Mouse (Mus musculus): Measurements from ENCODE around the gene Ankrd26.
"Not testable (repeated sequence)": the region's sequence is repeated elsewhere in the genome, so short reads cannot be mapped to it uniquely, and the experiment has no call there.

Gene Ankrd26

DNA sequence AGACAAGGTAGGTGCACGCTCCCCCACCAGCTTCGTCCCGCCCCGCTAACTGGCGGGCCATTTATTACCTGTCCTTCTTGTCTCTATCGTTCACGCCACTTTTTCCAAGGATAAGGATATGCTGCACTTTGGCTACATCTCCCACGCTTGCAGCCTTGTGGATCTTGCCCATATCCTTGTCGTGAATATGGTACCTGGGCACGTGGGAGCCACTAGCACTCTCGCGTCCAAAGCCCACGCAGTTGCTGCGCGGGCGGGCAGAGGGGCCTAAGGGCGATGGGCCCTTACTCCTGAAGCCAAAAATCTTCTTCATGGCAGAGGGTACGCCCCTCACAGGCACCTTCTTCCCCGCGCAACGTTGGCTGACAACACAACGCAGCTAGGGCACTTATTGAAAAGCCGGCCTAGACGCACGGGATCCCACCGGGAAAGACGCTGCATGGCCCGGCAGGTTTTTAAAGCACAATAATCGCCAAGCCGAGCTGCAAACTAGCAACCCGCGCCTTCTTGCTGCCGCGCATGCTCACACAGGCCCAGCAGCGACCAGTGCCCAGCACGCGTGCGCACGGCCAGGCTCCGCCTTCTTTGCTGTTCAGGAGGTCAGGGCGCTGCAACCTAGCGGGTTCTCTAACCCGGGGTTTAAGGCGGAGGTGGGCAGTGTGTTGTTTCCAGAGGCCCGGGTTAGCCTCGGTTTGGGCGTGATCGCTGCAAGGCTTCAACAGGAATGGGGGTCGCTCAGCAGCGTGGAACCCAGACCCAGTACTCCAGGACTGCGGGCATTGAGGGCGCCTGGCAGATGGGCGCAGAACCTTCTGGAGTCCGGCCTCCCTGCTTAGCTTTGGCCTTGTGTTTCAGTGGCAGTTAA, at the start of gene Ankrd26:
Ankrd26 (minus strand) TSS at position 482 of the 865 bp plus-strand sequence.
- peak; percentile 96 for DNase-seq (ENCODE audit: low read depth, low spot score)

DNA sequence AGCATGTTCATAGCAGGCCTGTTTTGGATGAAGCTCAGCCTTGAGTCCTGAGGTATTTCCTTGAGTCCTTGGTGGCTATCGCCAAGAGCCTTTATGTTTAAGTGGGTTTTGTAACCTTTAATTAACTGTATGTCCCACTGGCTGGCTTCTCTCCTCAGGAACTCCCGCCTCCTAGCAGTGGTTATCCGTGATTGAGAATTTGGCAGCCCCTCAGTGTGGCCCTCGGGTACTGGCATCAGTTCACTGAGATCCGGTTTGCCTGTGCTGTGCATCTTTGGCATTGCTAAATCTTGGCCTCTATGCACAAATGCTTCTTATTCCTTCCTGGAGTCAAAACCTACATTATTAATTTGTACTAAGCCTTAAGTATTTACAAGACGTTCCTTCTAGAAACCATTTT, 46.9 kb upstream of the Ankrd26 start:
- no peak for DNase-seq (ENCODE audit: low read depth, low spot score)

DNA sequence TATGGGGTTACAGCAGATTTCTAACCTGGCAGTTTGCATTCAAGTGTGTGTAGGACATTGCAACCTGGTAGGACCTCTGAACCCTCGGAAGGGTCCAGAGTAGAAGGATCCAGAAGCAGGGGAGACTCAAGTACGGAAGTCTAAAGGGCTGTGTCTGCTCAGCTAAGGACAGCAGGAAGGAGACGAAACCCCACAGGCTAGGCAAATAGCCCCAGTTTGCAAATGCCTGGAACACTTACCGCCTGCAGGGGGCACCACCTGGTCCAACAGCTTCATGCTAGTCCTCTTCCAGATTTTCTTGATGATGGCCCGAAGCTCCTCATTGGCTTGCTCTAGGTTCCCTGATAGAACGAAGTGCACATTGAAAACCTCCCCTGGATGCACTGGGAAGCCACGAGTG, 43.9 kb upstream of the Ankrd26 start:
- DNase-seq (ENCODE audit: low read depth, low spot score) = peak; percentile 50

DNA sequence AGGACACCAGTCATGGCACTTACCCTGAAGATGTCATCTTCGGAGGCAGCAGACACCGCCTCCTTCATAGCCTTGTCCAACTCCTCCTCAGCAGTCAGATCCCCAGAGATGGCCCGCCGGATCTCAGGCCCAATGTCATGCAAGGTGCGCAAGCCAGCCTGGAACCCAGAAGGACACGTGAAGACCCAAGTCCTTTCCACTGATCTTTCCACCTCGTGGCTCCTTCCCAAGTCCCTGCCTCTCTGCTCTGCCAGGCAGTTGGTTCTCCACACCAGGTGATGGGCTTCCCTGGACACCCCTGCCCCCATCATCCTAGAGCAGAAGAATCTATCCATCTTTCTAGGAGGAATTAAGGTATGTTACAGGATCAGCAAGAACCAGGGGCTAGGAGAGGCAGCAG, 41.8 kb upstream of the Ankrd26 start:
- no peak for DNase-seq (ENCODE audit: low read depth, low spot score)

DNA sequence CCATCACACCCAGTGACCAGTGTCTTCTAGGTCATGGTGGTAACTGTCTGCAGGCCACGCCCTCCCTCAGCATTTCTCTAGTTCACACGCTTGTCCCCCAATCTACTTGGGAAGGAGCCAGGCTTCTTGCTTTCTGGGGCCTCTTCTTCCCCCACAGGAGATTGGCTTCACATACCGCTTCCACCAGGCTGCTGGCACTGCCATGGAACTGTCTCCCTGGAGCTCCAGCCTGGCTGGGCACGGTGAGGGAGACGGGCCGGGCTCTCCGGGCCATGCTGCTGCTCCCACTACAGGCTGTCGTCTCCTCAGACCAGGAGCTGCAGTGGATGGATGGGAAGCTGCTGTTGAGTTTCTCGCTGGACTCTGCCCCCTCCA, 33.6 kb upstream of the Ankrd26 start:
- no peak for DNase-seq (ENCODE audit: low read depth, low spot score)

DNA sequence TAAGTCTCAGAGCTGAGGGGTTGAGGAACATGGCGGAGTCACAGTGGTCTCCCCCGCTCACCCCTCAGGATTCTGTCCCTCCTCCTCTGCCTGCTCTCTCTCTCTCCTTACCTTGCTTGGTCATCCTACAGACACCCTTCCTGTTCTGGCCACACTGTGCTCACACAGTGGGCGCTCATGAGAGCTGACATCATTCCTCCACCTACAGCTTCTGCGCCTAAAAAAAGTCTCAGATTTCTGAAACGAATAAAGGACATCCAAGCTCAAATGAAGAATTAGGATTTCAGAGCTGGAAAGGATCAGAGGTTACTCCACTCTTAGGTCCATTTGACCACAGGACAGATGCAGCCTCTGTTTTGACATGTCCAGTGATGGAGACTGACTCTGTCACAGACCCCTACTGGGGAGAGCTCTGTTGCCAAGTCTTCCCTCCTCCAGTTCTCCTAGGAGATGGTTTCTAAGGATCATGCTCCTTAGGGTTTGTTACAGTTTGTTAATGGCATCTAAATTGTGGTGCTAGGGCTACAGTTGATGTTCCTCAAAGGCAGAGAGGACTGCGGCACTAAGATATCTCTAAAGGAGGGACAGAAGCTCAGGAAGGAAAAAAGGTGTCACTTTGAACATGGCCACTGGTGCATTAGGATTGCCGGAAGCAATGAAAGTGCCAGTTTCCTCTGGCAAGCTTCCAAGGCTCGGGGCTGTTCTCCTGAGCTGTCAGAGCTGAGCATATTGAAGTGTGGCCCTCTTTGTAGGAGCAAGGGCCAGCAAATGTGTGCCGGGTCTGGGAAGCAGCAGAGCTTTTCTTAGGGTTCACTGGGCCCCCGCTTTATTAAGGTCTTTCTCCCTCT, 33.0 kb upstream of the Ankrd26 start:
- no peak for DNase-seq (ENCODE audit: low read depth, low spot score)

DNA sequence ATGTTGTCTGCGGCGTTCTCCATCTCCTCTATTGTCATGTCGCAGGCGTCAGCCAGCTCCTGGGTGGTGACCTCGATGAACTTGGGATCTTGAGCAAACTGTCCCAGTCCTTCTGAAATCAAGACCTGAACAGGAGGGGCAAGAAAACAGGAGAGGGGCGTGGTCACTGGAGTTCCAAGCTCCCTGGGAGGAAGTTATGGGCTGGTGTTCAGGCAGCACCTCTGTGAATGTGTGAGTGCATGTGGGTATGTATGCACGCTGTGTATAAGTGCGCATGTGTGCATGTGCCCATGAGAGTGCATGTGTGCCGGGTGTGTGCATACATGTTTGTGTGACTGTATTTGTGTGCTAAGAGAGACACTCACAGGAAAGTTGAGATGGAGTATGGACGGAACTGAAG, 32.0 kb upstream of the Ankrd26 start:
- DNase-seq (ENCODE audit: low read depth, low spot score) = peak; percentile 83

DNA sequence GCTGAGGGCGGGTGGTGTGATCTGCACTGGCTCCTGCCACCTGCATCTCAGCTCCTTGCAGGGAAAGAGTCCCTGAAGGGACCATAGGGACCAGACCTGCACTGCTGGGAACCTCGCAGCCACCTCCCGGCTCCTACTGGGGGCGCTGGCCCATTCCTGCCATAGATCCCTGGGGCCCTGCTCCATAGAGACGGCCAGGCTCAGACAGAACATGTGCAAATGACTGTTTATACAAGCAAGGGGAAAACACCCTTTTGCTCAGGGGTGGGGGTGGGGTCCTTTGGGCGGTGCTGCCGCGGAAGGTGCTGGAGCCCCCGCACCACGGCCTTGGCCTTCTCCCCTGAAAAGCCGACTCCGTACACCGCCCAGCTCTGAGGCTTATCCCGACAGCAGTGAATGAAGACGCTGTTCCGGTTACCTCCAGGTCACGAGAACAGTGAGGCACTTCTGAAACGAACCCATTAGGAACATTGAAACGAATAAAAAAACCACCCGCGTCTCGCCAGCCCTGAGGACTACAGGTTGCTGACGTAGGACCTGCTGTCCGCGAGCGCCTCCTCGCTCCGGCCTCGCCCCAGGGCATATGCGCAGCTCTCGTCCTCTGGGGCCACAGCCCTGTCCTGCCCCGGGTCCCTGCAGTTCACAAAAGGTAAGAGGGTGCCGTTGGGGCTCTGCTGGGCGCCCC, 31.5 kb upstream of the Ankrd26 start:
- peak; percentile 81 for DNase-seq (ENCODE audit: low read depth, low spot score)

DNA sequence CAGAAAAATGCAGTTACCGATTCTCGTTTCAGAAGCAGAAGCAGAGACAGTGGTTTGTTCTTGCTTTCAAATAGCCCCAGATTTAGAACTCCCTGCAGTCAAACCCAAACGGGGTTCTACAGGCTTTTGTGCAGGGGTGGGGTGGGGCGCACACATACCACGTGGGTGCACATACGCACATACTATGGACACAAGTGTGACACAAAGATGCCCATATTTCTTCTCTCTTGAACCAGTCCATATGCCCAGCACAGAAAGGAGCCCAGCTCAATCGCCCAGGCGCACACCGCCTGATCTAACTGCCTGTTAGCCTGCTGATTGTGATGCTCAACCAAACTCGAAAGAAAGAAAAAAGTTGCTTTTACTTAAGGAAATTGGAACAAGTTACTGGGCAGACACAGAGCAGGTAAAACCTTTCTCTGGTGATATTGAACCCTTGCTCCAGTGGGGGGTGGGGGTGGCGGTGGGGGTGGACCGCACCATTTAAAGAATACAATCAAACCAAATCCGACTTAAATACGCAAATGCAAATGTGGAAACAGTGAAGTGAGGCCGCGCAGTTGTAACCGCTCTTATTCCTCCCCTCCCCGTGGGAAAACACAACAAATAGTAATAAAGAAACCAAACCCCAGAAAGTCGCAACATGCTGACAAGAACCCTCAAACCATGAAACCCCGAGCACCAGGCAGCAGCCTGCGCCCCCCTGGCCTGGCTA, 30.8 kb upstream of the Ankrd26 start:
- DNase-seq (ENCODE audit: low read depth, low spot score) = no peak

DNA sequence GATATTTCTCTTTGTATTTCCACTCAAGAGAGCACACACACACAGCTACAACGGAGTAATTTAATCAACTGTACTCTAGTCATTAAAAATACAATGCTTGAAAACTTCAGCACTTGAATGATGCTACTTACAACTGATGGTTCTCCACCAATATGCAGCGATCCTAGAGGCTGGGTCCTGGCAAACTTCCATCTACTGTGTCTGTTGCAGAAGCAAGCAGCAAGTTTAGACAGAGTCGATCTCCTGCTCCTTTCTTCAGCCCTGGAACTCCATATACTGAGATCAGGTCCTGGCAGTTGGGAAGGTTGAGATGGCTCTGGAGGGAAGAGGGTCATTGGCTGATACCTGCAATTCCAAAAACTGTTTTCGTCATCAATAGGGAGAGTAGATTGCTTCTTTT, 16.7 kb upstream of the Ankrd26 start:
- DNase-seq (ENCODE audit: low read depth, low spot score) = not testable (repeated sequence)

DNA sequence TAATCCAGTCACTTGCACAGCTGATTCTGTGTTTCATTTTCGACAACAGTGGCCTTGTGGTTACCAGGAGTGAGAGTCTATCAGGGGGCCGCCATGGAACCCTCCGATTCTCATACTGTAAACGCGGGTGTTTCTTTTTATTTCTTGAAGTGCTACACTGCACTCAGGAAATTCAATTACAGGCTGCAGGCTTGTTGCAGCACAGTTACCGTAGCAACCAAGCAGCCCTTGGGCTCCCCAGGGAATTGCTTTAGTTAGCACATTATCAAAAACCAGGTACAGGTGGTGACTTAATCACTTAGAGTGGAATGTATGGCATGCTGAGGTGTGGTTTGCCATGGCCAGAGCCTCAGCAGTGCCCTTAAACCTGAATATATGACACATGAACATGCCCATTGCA, 12.3 kb upstream of the Ankrd26 start:
- DNase-seq (ENCODE audit: low read depth, low spot score) = peak; percentile 24

DNA sequence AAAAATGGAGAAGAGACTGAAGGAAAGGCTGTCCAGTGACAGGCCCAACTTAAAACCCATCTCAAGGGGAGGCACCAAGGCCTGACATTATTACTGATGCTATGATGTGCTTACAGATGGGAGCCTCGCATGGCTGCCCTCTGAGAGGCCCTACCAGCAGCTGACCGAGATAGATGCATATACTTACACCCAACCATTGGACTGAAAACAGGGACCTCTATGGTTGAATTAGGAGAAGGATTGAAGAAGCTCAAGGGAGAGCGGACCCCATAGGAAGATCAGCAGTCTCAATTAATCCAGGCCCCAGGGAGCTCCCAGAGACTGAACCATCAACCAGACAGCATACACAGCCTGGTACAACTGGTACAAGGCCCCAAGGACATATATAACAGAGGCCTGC, 5.8 kb upstream of the Ankrd26 start:
- DNase-seq (ENCODE audit: low read depth, low spot score) = no peak

DNA sequence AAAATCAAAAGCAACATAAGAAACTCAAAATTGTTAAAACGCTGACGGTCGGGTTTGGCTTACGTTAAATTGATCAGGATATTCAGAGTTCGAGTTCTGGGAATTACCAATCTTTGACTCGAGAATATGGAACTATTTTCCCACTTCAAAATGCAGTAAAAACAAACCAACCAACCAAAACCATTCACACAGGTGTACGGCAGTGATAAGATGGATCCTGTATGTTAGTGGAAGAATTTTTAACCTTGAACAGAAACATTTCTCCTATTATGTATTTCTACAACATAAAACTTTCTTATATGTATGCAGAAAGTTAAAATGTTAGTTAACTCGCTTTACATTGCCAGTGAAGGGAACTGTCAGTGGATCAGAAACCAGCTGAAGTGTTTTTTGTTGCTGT, 801 bp downstream of the Ankrd26 start:
- no peak for DNase-seq (ENCODE audit: low read depth, low spot score)

DNA sequence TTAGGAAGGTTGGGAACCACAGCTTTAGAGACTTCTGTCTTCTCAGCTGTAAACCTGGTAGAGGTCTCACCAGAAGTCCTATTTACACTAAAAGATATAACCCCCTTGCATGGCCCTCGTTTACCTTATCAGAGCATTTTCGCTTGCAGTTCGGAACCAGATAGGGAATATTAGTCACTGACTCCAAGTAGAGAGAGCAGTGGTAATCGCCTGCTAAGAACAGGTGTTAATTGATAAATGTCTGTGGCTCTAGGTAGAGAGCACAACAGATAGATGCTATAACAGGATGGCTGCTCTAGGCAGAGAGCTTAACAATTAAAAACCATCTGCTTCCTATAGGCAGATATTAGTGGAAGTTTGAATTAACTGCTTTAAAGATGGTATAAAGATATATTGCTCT, 23.4 kb downstream of the Ankrd26 start:
- no peak for DNase-seq (ENCODE audit: low read depth, low spot score)

DNA sequence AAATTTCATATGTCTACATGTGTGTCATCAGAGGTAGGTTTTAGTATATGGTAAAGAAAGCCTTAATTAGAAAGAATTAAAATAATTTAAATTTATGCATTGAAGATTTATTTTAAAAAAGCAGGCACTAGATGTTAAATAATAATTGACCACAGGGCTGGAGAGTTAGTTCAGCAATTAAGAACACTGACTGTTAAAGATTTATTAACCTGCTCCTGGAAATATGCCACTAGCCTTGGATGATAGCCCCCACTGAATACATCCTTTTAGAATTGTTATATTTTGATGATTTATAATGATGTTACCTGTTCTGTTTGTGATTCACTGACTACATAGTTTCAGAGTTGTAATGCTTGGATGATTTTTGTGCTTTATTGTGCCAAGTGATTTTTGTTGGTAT, 24.8 kb downstream of the Ankrd26 start:
- DNase-seq (ENCODE audit: low read depth, low spot score) = not testable (repeated sequence)

DNA sequence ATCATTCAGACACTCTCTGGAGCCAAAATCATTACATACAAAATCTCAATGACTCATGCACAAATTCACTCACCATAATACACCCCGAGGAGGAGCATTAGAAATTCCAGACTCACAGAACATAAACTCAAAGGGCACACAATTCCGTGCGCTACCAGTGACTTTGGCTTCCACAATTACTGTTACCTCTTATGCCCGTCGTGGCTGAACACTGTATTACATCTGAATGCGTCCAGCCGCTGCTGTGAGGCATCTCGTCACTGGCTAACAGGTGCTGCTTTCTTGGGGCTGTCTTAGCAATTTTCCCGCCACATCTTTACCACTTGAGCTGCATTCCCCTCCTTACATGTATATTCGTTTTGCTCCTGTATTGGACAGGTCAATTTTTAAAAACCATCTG, 26.7 kb downstream of the Ankrd26 start:
- no peak for DNase-seq (ENCODE audit: low read depth, low spot score)

DNA sequence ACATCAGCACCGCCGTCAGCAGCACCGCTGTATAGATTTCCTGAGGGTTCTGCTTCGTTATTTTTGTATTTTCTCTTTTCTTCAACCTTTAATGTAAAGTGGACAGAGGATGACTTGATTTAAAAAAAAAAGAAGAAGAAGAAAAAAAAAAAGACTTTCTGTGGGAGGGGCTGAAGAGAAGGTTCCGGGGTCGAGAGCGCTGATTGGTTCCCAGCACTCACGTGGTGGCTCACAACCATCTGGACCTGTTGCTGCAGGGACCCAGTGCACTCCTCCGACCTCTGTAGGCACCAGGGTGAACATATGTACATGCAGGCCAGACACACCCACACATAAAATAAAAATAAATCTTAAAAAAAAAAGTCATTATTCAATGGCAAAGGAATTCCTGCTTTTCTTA, 28.6 kb downstream of the Ankrd26 start:
- DNase-seq (ENCODE audit: low read depth, low spot score) = peak; percentile 85

DNA sequence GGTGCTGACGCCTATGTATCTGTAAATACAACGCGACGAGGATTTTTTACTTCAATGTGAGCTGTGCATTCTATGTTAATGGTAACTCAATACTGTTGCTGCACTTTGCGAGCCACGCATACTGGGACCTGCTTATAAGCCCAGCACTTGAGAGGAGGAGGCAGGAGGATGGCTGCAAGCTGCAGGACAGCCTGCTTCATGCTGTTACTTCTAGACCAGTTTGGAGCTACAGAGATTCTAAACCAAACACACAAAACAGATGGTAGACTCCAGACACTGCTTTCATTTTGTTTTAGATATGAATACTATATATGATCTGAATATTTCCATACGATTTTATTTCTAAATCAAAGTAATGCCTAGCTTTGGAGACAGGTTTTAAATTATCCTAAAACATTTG, 41.4 kb downstream of the Ankrd26 start:
- no peak for DNase-seq (ENCODE audit: low read depth, low spot score)

DNA sequence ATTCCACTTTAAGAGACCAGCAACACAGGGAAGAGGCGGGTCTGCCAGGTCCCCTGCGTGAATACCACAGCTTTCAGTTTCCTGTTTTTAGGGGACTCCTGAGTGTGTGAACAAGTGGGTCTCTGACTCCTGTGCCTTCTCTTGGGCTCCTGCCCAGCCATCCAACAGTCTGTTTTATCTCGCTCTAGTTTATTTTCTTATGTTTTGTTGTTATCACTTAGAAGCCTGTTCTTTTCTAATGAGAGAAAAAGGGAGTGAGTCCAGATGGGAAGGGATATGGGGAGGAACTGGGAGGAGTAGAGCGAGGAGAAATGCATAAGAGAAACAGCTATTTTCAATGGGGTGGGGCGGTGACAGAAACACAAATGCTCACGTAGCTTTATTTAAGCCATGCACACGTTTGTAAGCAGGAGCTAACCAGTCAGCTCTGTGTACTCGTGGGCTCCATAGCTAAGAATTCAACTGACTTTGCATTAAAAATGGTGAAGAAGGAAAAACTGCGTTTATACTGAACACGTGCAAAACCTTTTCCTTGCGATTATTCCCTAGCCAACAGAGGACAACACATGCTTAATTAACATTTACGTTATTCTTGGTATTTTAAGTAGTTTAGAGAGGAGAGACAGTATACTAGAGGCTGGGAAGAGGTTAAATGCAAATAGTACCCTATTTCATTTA, 48.6 kb downstream of the Ankrd26 start:
- DNase-seq (ENCODE audit: low read depth, low spot score) = no peak

DNA sequence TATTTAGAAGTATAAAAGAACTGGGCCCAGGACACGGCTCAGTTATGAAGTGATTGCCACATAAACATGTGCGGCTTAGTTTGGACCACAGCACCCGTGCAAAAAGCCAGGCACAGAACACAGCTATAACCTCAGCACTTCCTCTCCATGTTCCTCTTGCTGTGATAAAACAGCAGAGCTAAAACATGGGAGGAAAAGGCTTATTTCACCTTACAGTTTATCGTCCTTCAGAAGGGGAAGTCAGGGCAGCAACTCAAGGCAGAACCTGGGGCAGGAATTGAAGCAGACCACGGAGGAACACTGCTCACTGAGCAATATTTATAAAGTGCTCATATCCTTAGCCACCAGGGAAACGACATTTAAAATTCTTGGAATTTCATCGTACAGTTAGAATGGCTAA, 63.0 kb downstream of the Ankrd26 start:
- DNase-seq (ENCODE audit: low read depth, low spot score) = no peak

DNA sequence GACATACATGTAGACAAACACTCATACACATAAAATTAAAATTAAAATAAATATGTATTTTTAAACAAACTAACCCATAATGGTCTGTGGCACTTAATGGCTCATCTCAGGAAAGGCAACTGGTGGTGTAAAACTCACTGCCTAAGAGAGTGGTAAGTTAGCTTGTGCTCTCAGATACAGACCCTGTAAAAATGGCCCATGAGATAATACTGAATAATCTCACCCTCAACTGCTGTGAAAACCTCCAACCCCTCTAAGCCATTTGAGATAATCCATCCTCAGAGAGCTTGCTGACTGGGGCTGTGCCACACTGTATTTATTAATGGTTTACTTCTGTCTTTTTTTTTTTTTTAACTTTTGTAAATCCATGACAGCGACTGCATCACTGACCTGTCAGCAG, 79.9 kb downstream of the Ankrd26 start:
- no peak for DNase-seq (ENCODE audit: low read depth, low spot score)

Data from ES-CJ7 (cell line).